Mouse (Mus musculus) neural tube, embryonic 15.5 days (tissue): Measurements from ENCODE around the gene Etfa. TPM values are rescaled to one million over a fixed set of nuclear protein-coding genes. Genes with fewer than 3 reads are reported as not detected.
A peak's percentile ranks its signal among the peaks of the same experiment; 100 is the strongest.

Source experiments
- ATAC-seq: fragments of 200-750 bp; cut with Nextera tagmentation; 2 replicates; pipeline ENCODE4 v1.8.0; 2017; ENCODE audit warnings: mild to moderate bottlenecking, moderate TSS enrichment, moderate library complexity; ENCODE audit not compliant: low FRiP score
- H3K27ac ChIP-seq: fragments of 300-500 bp; sonication (generic); replicated peaks from 2 replicates; pipeline ENCODE4 v1.5.1; 2015; ENCODE audit warnings: mild to moderate bottlenecking, inconsistent platforms
- H3K27me3 ChIP-seq: fragments of 300-500 bp; sonication (generic); replicated peaks from 2 replicates; pipeline ENCODE4 v1.6.1; 2015; ENCODE audit warnings: inconsistent platforms
- H3K36me3 ChIP-seq: fragments of 300-500 bp; sonication (generic); 2 replicates; pipeline ENCODE4 v1.6.1; 2015; ENCODE audit warnings: inconsistent platforms
- H3K4me1 ChIP-seq: fragments of 300-500 bp; sonication (generic); 2 replicates; pipeline ENCODE4 v1.6.1; 2015; ENCODE audit warnings: inconsistent platforms
- H3K4me2 ChIP-seq: fragments of 300-500 bp; sonication (generic); 2 replicates; pipeline ENCODE4 v1.6.1; 2015; ENCODE audit warnings: inconsistent platforms, mild to moderate bottlenecking, moderate library complexity
- H3K4me3 ChIP-seq: fragments of 300-500 bp; sonication (generic); replicated peaks from 2 replicates; pipeline ENCODE4 v1.5.1; 2015; ENCODE audit warnings: mild to moderate bottlenecking, inconsistent platforms
- H3K9ac ChIP-seq: fragments of 300-500 bp; sonication (generic); replicated peaks from 2 replicates; pipeline ENCODE4 v1.6.1; 2015; ENCODE audit warnings: mild to moderate bottlenecking, inconsistent platforms
- H3K9me3 ChIP-seq: fragments of 300-500 bp; sonication (generic); replicated peaks from 2 replicates; pipeline ENCODE4 v1.6.1; 2016; ENCODE audit warnings: inconsistent platforms
- WGBS: fragments of 180-500 bp; shearing (Covaris S2); methylation state at CpG from one replicate; pipeline ENCODE4 v1.1.7; 2015; ENCODE audit warnings: mixed read lengths; 5-methylcytosine and 5-hydroxymethylcytosine counted together
- polyA plus RNA-seq: library from polyadenylated mRNA; unstranded; fragments of >200 nt; fragmentation: Nextera tagmentation; extraction: Ambion mirVana; gene quantifications from 2 replicates; pipeline ENCODE4 v1.2.1, GENCODE M21; 2015

Etfa gene
- polyA plus RNA-seq, 1 experiment from 2014 or later = 100 TPM

- Histone ChIP-seq H3K4me3 (no peak overlapping the region), H3K4me1 (no peaks in the 10 kb centered on the region), H3K27me3 (no peaks in the 10 kb centered on the region), H3K27ac (no peak overlapping the region), H3K9ac (no peak overlapping the region), H3K9me3 (no peaks in the 10 kb centered on the region), H3K36me3 (no peaks in the 10 kb centered on the region; the same call in 1 of the 2 replicates), H3K4me2 (no peak overlapping the region)
- ATAC-seq = no peak
- 82% methylated on average over 5 of the region's 5 CpGs for WGBS
Observed at GRCm38 (mm10) chr9:55439206-55439780, 72.8 kb downstream of the Etfa start.

GRCm38 (mm10) chr9:55438433-55438832 is 73.6 kb downstream of the Etfa start:
- 71% methylated on average over 3 of the region's 3 CpGs for WGBS

GRCm38 (mm10) chr9:55433875-55434274 is 78.2 kb downstream of the Etfa start:
- no peak overlapping the region for H3K9ac ChIP-seq
- no peak overlapping the region for H3K4me3 ChIP-seq
- no peak for ATAC-seq
- no peak overlapping the region for H3K4me2 ChIP-seq
- H3K27me3 ChIP-seq = peaks cover 6% of the 10 kb centered on the region; the same call in 1 of the 2 replicates
- peaks cover 12% of the 10 kb centered on the region for H3K4me1 ChIP-seq
- no peaks in the 10 kb centered on the region; the same call in 1 of the 2 replicates for H3K36me3 ChIP-seq
- 90% methylated on average over 5 of the region's 5 CpGs for WGBS
- no peaks in the 10 kb centered on the region for H3K9me3 ChIP-seq
- H3K27ac ChIP-seq = no peak overlapping the region

More at GRCm38 (mm10) chr9:55438433-55438832, 73.6 kb downstream of the Etfa start:
- no peak overlapping the region for H3K4me3 ChIP-seq
- peaks cover 3% of the 10 kb centered on the region; the same call in 1 of the 2 replicates for H3K4me1 ChIP-seq
- H3K9me3 ChIP-seq = no peaks in the 10 kb centered on the region
- no peak overlapping the region for H3K4me2 ChIP-seq
- no peak overlapping the region for H3K9ac ChIP-seq
- H3K36me3 ChIP-seq = no peaks in the 10 kb centered on the region; the same call in 1 of the 2 replicates
- no peak overlapping the region for H3K27ac ChIP-seq
- ATAC-seq = no peak
- H3K27me3 ChIP-seq = no peaks in the 10 kb centered on the region

DNA sequence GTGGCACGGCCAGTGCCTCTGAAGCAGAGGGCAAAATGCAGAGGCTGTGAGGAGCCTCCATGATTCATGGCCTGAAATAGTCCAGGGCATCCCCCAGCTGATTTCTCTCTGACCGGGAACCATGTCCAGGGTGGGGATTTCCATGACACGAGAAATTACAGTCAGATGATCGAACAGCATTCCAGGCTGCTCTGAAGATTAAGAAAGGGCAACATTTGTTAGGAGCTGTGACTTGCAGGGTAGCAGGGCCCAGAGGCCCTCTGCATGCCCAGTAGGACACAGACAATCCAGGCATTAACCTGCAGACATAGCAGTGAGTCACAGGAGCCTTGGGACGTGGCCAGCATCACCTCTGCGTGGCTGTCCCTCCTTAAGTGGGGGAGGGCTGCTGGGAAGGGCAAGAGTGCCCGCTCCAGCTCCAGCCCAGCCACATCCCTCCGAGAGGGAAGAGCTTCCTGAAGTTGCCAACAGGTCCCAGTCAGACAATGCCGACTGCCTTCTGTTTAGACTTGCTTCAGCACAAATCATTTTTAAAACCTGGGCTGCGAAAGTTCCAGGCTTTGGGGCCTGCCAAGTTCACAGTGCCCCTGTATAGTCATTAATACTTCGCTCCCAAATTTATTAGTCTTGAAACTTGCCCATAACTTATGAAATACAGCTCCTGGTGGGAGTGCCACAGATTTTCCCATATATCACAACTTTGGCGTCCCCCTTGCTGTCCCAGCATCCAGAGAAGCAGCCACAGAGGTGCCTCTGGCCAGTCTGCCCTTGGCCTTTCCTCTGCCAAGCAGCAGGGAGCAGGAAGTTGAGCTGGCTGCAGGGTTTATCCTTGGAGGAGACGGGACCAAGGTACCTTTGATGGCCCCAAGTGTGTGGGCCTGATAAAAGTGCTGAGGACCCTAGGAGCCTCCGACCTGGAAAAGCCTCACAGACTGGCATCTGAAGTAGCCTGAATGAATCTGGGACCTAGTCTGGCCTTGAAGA is 79.4 kb downstream of the Etfa start:
- no peak overlapping the region for H3K4me2 ChIP-seq
- ATAC-seq = no peak
- peaks cover 6% of the 10 kb centered on the region; the same call in 1 of the 2 replicates for H3K27me3 ChIP-seq
- no peak overlapping the region for H3K9ac ChIP-seq
- H3K4me3 ChIP-seq = no peak overlapping the region
- peaks cover 12% of the 10 kb centered on the region for H3K4me1 ChIP-seq
- no peak overlapping the region for H3K27ac ChIP-seq
- no peaks in the 10 kb centered on the region; the same call in 1 of the 2 replicates for H3K36me3 ChIP-seq
- WGBS = 63% methylated on average over 14 of the region's 14 CpGs
- H3K9me3 ChIP-seq = no peaks in the 10 kb centered on the region

DNA sequence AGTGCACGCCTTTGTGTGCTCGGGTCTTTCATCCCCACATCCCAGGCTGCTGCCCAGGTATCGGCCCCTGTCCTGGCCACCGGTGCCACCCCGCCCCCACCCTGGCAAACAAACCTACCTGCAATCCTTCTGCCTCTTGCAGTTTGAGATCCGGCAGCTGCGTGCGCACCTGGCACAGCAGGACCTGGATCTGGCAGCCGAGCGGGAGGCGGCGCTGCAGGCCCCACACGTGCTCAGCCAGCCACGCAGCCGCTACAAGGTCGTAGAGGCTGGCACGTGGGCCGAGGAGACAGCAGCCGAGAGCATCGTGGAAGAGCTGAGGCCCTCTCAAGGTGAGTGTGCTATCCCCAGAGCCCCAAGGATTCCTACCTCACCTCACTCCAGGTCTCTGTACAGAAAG is 81.9 kb downstream of the Etfa start:
- ATAC-seq = peak; percentile 22; the same call in 1 of the 2 replicates
- H3K4me1 ChIP-seq = peaks cover 12% of the 10 kb centered on the region
- no peaks in the 10 kb centered on the region for H3K9me3 ChIP-seq
- no peak overlapping the region for H3K9ac ChIP-seq
- peak overlapping the region; percentile 30 for H3K4me2 ChIP-seq
- no peak overlapping the region for H3K4me3 ChIP-seq
- 20% methylated on average over 20 of the region's 20 CpGs for WGBS
- peaks cover 6% of the 10 kb centered on the region; the same call in 1 of the 2 replicates for H3K27me3 ChIP-seq
- no peak overlapping the region for H3K27ac ChIP-seq
- H3K36me3 ChIP-seq = no peaks in the 10 kb centered on the region

- Histone ChIP-seq H3K4me3 (no peak overlapping the region), H3K36me3 (no peaks in the 10 kb centered on the region), H3K27ac (no peak overlapping the region), H3K4me1 (peaks cover 12% of the 10 kb centered on the region), H3K9me3 (no peaks in the 10 kb centered on the region), H3K4me2 (peak overlapping the region; percentile 30; the same call in 1 of the 2 replicates), H3K9ac (no peak overlapping the region), H3K27me3 (peaks cover 6% of the 10 kb centered on the region; the same call in 1 of the 2 replicates)
- ATAC-seq = peak; percentile 77
- WGBS = 32% methylated on average over 12 of the region's 12 CpGs
Observed at GRCm38 (mm10) chr9:55429242-55429975, 82.6 kb downstream of the Etfa start.

GRCm38 (mm10) chr9:55425271-55425810 is 86.7 kb downstream of the Etfa start:
- H3K4me2 ChIP-seq = no peak overlapping the region
- WGBS = 74% methylated on average over 7 of the region's 7 CpGs
- H3K27me3 ChIP-seq = peaks cover under 1% of the 10 kb centered on the region; the same call in 1 of the 2 replicates
- no peaks in the 10 kb centered on the region for H3K36me3 ChIP-seq
- H3K9ac ChIP-seq = no peak overlapping the region
- H3K4me1 ChIP-seq = peaks cover 10% of the 10 kb centered on the region
- no peak for ATAC-seq
- no peak overlapping the region for H3K27ac ChIP-seq
- no peaks in the 10 kb centered on the region for H3K9me3 ChIP-seq
- H3K4me3 ChIP-seq = no peak overlapping the region

- 60% methylated on average over 14 of the region's 14 CpGs for WGBS
- no peak for ATAC-seq
- no peaks in the 10 kb centered on the region for H3K9me3 ChIP-seq
- no peaks in the 10 kb centered on the region for H3K36me3 ChIP-seq
- H3K4me2 ChIP-seq = no peak overlapping the region
- H3K4me3 ChIP-seq = no peak overlapping the region
- H3K27me3 ChIP-seq = no peaks in the 10 kb centered on the region
- no peak overlapping the region for H3K27ac ChIP-seq
- H3K9ac ChIP-seq = no peak overlapping the region
- H3K4me1 ChIP-seq = 0 out of 2 replicates have a peak, but pooled peaks cover 3% of the 10 kb centered on the region
Observed at GRCm38 (mm10) chr9:55423451-55424424, 88.3 kb downstream of the Etfa start.

DNA sequence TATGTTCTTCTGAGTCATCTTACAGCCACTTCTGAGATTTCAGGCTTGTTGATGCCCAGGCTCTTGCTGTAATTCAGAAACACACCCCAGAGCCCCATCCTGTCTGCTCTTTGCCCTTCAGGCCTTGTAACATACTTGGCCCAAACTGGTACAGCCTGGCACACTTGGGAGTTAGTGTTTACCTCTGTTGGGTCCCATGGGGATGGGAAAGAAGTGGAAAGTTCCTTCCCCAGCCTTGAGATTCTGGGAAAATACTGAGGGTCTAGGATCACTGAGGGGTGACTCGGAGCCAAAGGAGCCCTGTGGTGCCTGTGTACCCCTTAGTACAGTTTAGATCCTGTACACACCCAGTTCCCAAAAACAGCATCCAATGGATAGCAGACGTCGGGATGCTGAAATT is 90.3 kb downstream of the Etfa start:
- H3K9me3 ChIP-seq = no peaks in the 10 kb centered on the region
- no peaks in the 10 kb centered on the region for H3K36me3 ChIP-seq
- no peak for ATAC-seq
- no peaks in the 10 kb centered on the region for H3K27me3 ChIP-seq
- 0 out of 2 replicates have a peak, but pooled peaks cover 3% of the 10 kb centered on the region for H3K4me1 ChIP-seq
- H3K9ac ChIP-seq = no peak overlapping the region
- H3K4me2 ChIP-seq = no peak overlapping the region
- WGBS = 94% methylated on average over 3 of the region's 3 CpGs
- no peak overlapping the region for H3K27ac ChIP-seq
- no peak overlapping the region for H3K4me3 ChIP-seq

- ATAC-seq = 0 out of 2 replicates have a peak, but pooled peaks have one; percentile 22
- no peak overlapping the region for H3K4me3 ChIP-seq
- H3K9ac ChIP-seq = no peak overlapping the region
- WGBS = 51% methylated on average over 6 of the region's 6 CpGs
- H3K9me3 ChIP-seq = no peaks in the 10 kb centered on the region
- H3K36me3 ChIP-seq = no peaks in the 10 kb centered on the region
- H3K4me2 ChIP-seq = no peak overlapping the region
- H3K4me1 ChIP-seq = peaks cover 14% of the 10 kb centered on the region; the same call in 1 of the 2 replicates
- no peak overlapping the region for H3K27ac ChIP-seq
- H3K27me3 ChIP-seq = no peaks in the 10 kb centered on the region
Observed at GRCm38 (mm10) chr9:55411154-55411553, 100.9 kb downstream of the Etfa start.
